Mouse (Mus musculus) layer of hippocampus, postnatal 14 days (tissue): ENCODE results near the gene Bpifb3. TPM values are rescaled to one million over a fixed set of nuclear protein-coding genes. Genes with fewer than 3 reads are reported as not detected.

Experiments used
- DNase-seq, 2 experiments: peaks; one replicate each; pipeline ENCODE4 v3.0.0; 2021 to 2022; ENCODE audit warnings: low spot score in 2 of 2, mixed read lengths in 1 of 2
- long read RNA-seq, 2 experiments: library from polyadenylated mRNA; stranded (forward); transcript quantifications; one replicate each; pipeline ENCODE4 v2.0.0; 2021
- total RNA-seq, 2 experiments: library from RNA; stranded (reverse); gene quantifications; 2 replicates each; pipeline ENCODE4 v1.2.3; 2021

The Bpifb3 gene
- not detected for total RNA-seq
- long read RNA-seq, experiment 1 = 0 reads
- long read RNA-seq, experiment 2 = 0 reads

DNA sequence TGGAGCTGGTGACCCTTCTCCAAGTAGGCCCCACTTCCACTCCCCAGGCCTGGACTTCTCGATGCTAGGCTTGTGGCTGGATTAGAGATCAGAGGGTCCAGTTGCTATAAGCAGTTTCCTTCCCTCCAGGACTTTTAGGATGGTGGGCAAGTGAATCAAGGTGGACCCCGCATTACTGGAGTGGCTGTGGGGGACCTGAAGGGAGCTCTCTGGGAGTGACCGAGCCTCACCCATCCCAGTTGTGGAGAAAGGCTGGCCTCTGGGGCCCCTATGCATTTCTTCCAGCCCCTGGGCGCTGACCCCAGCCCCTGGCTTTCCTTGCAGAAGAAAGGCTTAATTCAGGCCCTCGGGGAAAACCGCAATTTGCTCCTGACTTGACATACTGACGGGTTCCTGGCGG lies at the start of gene Bpifb3:
Gene Bpifb3 (plus strand): TSS at position 301 of the 400 bp plus-strand sequence.
- no peak for DNase-seq

DNA sequence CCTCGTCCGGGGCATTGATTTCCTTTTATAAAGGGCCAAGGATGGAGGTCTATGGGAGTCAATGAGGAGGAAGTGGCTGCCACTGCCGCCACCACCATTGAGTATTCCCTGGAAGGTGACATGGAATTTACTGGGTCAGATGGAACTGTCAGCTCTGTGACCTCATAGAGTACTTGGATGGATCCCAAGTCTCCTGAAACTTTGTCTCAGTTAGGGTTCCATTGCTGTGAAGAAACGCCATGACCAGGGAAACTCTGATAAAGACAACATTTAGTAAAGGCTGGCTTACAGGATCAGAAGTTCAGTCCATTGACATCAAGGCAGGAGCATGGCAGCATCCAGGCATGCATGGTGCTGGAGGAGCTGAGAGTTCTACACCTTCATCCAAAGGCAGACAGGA lies 47.0 kb upstream of the Bpifb3 start, which contains the start of gene Sun5:
Gene Sun5 (minus strand): TSS at position 101 of the 400 bp plus-strand sequence.
- no peak for DNase-seq

DNA sequence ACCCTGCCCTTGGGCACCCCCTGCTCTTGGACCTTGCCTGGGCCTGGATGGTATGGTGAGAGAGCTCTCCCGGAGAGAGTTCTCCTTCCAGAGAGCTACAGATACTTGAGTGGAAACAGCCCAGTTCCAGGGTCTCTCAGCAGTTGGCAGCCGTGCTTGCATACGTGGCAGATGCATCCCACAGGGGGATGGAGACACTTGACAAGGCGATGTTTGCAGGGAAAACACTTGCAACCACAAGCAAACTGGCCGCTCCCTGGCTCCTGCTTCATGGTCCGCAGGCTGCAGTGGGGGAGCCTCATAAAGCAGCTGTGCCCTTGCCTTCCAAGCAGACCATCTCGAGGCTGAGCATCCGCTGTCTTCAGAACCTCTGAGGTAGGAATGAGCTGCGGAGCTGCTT lies 43.3 kb upstream of the Bpifb3 start, which contains the start of gene Bpifb2:
Gene Bpifb2 (plus strand): TSS at position 301 of the 400 bp plus-strand sequence.
- no peak for DNase-seq

DNA sequence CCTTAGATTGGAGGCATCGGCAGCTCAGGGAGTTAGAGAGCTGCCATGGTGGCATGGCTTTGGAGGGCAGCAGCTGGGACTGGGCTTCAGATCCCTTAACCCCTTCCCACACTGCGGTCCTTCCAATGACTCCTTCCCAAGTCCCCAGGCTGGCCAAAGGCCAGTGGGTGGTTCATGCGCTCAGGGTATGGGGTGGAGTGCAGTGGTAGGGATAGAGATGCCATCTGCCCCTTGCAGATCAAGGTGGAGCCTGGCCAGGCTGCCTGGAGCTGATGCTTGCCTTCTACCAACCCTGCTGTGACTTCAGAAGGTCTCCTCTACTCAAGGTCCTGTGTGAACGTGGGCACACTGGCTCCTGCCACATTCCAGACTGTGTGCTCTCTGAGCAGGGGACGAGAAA lies 18.9 kb upstream of the Bpifb3 start:
- DNase-seq = no peak

DNA sequence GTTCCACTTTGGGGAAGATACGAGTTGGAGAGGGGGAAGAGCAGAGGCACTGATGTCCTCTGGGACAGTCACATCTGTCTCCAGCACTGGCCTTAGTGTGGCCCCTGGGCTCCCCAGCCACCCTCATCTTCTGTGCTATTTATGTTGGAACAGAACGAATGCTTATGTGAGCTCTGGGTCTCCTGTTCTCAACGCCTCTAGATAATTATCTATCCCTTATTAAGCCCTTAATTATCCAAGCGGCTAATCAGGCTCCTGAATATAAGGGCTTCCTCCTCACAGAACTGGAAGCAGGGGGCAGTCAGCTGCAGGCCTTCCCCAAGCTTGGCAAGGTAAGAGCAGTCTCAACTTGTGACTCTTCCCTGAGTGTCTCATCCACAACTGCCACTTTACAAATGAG lies 17.9 kb upstream of the Bpifb3 start, which contains the start of gene Bpifb6:
Gene Bpifb6 (plus strand): TSS at position 301 of the 400 bp plus-strand sequence.
- DNase-seq = no peak

DNA sequence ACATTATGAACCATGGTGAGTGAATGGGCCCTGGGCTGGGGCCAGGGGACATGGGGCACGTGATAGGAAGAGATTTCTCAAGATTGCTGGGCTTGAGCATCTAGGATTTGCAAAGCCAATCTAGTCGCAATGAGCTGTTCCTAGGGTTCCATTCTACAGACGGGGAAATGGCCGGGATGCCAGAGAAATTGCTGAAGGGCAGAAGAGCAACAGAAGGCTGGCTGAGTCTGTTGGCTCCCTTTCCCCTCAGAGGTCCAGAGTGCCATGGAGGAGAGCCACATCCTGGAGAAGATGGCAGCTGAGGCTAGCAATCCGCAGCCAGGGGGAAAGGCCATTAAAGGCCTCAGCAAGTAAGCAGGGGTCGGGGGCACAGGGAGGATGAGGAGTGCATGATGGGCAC lies 15.3 kb upstream of the Bpifb3 start:
- DNase-seq = no peak

DNA sequence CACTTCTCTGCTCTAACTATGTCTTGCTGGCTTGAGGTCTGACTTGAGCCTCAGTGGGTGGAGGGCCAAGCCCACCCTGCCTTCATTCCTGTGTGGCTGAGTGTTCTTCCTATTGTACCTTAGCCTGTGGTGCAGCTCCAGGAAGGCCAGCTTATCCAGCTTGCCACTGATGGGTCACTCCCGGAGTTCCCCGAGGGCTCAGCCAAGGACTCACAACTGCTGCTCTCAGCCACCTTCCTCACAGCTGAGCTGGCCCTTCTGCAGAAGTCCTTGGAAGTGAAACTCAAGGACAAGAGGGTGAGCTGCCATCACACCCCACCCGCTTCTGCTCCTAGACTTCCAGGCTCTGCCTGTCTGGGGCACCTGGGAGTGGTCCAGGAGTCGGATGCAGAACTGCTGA lies 11.4 kb upstream of the Bpifb3 start:
- DNase-seq = no peak

DNA sequence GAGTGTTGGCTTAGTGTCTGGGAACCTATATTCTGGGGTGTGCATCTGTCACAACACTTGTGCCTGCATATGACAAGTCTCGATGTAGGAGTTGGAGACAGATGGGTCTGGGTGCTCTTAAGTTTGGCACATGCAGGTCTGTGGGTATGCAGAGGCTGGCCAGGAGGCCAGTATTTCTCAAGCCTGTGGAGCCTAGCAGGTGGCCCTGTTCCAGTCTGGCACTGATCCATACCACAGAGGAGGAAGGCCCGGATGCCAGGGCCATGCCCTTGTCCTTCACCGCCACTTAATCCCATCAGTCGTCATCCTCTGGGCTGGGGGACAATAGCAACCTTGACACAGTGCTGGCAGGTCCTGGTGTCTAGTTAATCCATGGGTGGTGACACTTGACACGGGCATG lies 3.9 kb upstream of the Bpifb3 start:
- DNase-seq = peak; percentile 16 to 24

DNA sequence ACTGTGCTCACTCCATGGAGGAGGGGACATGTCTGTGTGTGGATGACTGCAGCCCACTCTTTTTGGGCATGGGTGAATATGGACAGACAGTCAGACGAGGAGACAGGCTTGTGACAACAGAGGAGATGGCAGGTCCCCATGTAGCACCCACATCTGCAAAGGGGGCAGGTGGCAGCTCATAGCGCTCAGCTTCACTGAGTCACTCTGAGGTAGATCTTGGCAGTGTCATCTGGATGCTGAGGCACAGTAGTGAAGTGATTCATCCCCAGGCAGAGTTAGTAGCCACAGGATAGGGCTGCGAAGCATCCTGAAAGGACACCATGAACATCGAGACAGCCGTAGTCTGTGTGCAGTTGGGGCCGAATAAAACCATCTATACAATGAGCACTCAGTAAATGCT lies 3.2 kb downstream of the Bpifb3 start:
- no peak for DNase-seq

DNA sequence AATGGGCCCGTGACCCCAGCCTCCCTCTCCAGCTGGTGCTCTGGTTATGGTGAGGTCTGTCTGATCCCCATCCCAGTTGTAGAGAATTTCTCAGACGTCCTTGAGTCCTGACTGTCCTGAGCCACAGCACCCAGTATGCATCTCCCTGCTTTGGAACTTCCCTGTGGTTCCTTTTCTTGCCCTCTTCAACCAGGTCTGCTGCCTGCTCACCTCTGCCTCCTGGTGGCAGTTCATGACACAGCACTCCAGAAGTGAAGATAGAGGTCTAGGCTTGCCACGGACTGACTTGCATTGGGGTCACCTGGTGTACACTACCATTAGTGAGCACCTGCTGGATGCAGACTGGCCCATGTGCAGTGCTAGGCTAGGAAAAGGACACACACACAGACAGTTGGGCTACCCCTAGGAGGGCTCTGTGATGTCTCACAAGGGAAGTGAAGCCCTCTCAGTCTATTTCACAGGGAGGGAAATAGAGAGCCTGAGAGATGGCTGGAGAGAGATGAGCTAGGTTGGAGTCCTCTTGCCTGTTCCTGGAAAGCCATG lies 11.9 kb downstream of the Bpifb3 start:
- peak; percentile 31 to 47 for DNase-seq

DNA sequence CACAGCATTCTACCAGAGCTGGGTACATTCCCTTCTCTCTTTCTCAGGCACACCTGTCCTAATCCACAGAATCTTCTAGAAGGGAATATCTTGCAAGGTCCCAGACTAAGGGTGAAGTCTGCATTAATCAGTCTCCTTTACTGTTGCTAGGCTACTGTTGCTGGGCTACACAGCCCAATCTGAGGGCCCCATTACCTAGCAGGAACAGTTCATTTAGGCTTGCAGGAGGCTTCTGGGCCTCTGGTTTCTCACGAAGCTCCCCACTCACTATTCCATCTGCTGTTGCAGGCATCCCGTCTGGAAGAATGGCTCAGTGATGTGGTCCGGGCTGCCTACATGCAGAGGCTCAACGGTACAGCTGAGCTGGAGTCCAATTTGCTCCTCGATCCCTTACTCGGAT lies 13.1 kb downstream of the Bpifb3 start:
- DNase-seq = no peak

DNA sequence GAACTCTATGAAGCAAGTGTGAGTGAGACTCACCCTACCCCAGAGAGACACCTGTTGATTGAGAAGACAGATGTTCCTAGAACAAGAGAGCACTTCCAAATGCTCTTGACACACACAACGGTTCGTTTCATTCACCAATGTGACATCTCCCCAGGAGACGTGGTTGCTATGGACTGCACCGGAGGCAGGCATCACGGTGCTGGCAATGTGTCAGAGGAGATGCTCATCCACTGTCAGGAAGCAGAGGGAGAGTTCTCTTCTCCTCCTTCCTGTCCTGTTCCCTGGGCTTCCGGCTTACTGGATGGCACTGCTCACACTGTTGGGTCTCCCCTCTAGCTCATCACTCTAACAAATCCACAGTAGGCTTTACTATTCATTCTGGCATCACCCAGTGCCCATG lies 15.3 kb downstream of the Bpifb3 start:
- no peak for DNase-seq

DNA sequence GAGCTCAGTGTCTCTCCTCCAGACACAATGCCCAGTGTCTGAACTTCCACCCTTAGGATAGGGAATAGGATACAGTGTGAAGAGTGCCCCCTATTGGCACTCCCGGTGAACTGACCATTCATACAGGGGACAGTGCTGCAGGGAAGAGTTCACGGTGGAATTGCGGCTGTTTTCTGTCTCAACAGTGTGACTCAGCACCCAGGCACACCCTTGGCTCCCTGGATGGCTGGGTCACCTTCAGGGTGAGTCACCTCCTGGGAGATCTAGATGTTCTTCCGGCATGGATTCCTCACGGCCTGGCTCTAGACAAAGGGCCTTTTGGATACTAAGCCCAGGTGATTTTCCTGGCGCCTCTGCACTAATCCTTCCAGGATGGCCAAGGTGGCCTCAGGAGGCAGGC lies 17.3 kb downstream of the Bpifb3 start:
- DNase-seq = no peak

DNA sequence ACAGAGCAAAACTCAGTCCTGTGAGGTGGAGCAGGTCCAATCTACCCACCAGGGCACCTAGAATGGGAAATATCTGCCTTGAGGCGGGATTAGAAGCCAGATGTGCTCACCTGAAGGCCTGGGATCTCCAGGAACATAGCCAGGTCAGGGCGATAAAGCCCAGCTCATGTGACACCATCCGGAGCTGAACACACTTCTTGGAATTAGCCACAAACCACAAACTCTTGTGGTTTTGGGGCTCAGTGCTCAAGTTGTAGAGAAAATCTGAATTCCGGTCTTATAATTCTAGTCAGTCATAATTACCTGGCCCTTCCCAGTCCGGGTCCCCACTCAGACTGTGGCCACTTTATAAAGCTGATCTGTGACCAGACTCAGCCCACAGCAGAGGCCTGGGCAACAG lies 19.8 kb downstream of the Bpifb3 start, which contains the start of gene Bpifb4:
Gene Bpifb4 (plus strand): TSS at position 370 of the 400 bp plus-strand sequence.
- no peak for DNase-seq

DNA sequence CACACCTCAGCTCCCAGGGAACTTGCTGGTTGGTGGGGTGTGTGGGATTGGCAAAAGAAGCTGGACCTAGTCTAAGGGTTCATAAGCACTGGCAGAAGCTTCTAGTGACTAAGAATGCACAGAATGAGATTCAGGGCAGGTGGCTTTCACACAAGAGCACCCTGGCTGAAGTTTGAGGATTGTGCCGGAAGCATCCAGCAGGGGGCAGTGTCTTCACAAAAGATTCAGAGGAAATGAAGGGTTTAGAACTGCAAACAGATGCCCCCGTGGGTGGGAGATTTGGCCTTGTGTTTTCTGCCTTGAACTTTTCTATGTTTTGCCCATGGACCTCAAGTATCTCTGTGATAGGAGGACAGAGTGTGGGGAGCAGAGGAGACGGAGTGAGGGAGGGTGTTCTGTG lies 25.5 kb downstream of the Bpifb3 start:
- peak; percentile 56 to 59 for DNase-seq

DNA sequence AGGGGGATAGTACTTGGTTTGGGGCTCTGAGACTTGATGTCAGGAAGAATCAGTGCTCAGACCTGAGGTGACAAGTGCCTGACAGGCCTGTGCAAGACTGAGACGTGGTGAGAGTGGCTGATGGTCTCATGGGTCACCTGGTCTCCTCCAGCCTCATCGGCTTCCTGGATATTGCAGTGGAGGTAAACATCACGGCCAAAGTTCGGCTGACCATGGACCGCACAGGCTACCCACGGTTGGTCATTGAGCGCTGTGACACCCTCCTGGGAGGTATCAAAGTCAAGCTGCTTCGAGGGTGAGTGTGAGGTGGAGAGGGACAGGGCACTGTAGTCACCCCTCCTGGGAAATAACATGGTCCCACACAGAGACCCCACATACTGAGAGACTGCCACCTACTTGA lies 26.5 kb downstream of the Bpifb3 start:
- DNase-seq = no peak

DNA sequence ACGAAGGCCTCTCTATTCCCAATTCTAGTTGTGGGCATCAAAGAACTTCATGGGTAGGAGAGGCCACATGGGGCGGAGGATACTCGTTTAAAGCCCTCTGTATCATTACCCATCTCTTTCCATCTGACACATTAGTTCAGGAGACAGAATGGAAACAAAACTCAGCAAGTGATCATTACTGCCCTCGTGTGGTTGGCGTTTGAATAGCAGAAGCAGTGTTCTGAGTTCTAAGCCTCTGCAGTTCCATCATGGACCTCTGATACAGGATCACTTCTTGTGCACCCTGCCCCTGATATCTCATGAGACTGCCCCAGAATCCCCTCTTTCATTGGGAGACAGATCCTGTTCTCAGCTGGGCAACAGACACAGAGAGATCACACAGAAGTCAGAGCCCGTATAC lies 34.9 kb downstream of the Bpifb3 start:
- DNase-seq = peak; percentile 64 to 69

DNA sequence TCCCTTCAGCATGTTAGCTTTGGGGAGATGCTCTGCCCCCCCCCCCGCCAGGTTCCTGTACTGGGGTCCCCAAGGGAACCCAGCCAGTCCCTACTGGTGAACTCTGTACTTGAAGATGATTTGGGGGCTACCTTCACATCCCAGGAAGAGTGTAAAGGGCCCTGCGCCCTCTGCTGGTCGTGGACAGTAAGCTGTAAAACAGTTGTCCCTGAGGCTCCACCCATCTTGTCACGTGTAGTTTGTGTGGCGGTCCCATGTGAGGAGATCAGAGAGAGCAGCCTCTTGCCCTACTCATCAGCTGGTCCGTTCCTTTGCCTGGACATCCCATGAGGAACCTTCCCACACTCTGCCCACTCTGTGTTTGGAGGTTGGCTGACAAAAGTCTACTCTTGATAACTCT lies 35.8 kb downstream of the Bpifb3 start:
- no peak for DNase-seq

DNA sequence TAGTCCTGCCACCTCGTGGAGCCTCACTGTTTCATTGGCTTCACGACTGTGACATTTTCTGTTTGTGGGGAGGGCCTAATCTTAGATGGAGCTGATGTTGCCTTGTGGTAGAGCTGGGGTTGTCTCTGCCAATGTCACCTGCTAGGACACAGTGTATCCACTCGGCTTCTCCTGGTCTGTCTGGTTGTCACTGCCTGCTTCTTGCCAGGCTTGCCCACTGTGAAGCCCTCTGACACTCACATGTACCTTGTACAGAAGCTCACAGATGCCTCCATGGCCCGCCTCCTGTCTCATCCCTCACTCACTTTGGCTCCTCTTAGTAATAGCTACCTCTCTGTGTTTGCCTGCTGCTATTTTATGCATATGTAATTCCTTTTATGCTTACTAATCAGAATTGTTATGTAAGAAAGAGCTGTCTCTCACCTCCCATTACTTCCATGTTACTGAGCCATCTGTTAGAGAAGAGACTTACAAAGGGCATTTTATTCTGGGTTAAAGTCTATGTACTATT lies 44.8 kb downstream of the Bpifb3 start:
- no peak for DNase-seq

DNA sequence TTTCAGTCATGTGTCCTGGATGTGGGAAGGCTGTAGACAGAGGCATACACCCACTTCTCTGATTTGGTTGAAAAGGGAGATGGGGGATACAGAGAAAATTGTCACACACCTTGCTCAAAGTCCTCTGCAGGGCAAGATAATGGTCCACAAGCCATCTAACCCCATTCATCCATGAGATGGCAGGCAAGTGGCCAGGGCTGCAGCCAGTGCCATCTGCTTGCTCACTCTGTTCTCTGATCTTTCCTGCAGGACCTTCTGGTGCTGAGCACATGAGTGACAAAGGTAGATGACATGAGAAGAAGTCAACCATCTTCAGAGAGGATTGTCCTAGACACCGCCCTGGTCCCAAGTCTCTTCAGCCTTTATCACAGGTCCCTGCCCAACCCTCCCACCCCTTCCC lies 45.3 kb downstream of the Bpifb3 start:
- DNase-seq = no peak

DNA sequence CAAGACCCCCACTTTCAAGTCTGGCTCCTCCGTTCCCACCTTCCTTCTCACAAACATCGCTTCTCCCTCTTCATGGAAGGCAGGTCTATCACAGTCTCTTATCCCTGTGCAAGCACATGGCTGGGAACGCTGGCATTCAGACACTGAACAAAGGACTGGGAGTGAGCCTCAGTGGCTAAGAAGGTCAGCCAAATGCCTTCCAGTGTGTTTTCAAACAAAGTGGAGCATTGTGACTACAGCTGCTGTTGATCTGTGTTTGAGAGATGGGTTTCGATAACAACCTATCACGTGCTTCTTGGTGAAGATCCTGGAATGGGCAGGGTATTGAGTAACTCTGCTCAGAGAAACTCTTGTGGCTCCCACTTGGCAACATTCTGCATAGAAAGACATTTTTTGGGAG lies 52.2 kb downstream of the Bpifb3 start:
- DNase-seq = no peak

DNA sequence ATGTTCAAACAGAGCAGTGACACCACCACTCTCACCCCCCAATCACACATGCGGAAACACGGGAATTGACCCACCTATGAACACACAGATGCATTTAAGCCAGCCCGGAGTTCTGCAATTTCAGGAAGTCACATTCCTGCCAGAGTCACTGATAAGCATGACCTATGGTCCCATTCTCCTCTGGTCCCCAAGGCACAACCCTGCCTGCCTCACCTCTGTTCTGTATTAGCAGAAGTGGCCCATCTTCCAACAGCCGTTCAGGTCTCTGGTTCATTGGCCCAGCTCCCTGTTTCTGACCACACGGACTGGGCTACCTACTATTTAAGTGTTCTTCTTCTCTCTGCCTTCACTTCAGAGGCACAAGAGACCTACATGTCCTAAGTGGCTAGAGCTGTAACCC lies 56.6 kb downstream of the Bpifb3 start, which contains the start of gene Bpifa6:
Gene Bpifa6 (plus strand): TSS at position 364 of the 400 bp plus-strand sequence.
- DNase-seq = no peak
